Mouse (Mus musculus) limb, embryonic 11.5 days (tissue): ENCODE results near the gene Ccin. TPM values are rescaled to one million over a fixed set of nuclear protein-coding genes. Genes with fewer than 3 reads are reported as not detected.

Experiments used
- ATAC-seq: fragments of 200-750 bp; cut with Nextera tagmentation; 2 replicates; pipeline ENCODE4 v1.8.0; 2017; ENCODE audit warnings: low read depth; ENCODE audit not compliant: insufficient number of reproducible peaks, low FRiP score, low TSS enrichment
- DNase-seq: peaks from one replicate; pipeline ENCODE4 v3.0.0-alpha.2; 2015; ENCODE audit warnings: low spot score
- H3K27ac ChIP-seq: fragments of 300-500 bp; sonication (generic); replicated peaks from 2 replicates; pipeline ENCODE4 v1.5.1; 2014; ENCODE audit warnings: low read depth, mild to moderate bottlenecking, low read length
- H3K27me3 ChIP-seq: fragments of 300-500 bp; sonication (generic); 2 replicates; pipeline ENCODE4 v1.6.1; 2014; ENCODE audit warnings: mild to moderate bottlenecking, low read length, mixed read lengths; ENCODE audit not compliant: control insufficient read depth, insufficient read depth
- H3K36me3 ChIP-seq: fragments of 300-500 bp; sonication (generic); 2 replicates; pipeline ENCODE4 v1.6.1; 2014; ENCODE audit warnings: mild to moderate bottlenecking, low read length, moderate library complexity, mixed read lengths; ENCODE audit not compliant: control insufficient read depth, insufficient read depth
- H3K4me1 ChIP-seq: fragments of 300-500 bp; sonication (generic); 2 replicates; pipeline ENCODE4 v1.6.1; 2014; ENCODE audit warnings: low read length, mixed read lengths; ENCODE audit not compliant: control insufficient read depth, insufficient read depth
- H3K4me2 ChIP-seq: fragments of 300-500 bp; sonication (generic); 2 replicates; pipeline ENCODE4 v1.6.1; 2014; ENCODE audit warnings: low read depth, mild to moderate bottlenecking, moderate library complexity; ENCODE audit not compliant: severe bottlenecking
- H3K4me3 ChIP-seq: fragments of 300-500 bp; sonication (generic); 2 replicates; pipeline ENCODE4 v1.5.1; 2014; ENCODE audit warnings: low read depth, low read length
- H3K9ac ChIP-seq: fragments of 300-500 bp; sonication (generic); 2 replicates; pipeline ENCODE4 v1.6.1; 2014; ENCODE audit warnings: mild to moderate bottlenecking, low read length
- H3K9me3 ChIP-seq: fragments of 300-500 bp; sonication (generic); 2 replicates; pipeline ENCODE4 v1.6.1; 2016; ENCODE audit warnings: low read length; ENCODE audit not compliant: control insufficient read depth
- WGBS: fragments of 180-500 bp; shearing (Covaris S2); extraction: QIAGEN DNeasy Blood & Tissue Kit; methylation state at CpG from one replicate; pipeline ENCODE4 v1.1.7; 2014; 5-methylcytosine and 5-hydroxymethylcytosine counted together
- polyA plus RNA-seq: library from polyadenylated mRNA; unstranded; fragments of >200 nt; fragmentation: Nextera tagmentation; extraction: Ambion mirVana; gene quantifications from 2 replicates; pipeline ENCODE4 v1.2.1, GENCODE M21; 2014

The Ccin gene
- polyA plus RNA-seq, 1 experiment from 2014 or later, result not detected

GRCm38 (mm10) chr4:43959523-43960179 lies 23.6 kb upstream of the Ccin start:
- no peaks in the 10 kb centered on the region for H3K27me3 ChIP-seq
- no peak overlapping the region for H3K4me2 ChIP-seq
- no peaks in the 10 kb centered on the region for H3K36me3 ChIP-seq
- no peak for DNase-seq
- no peak overlapping the region for H3K9ac ChIP-seq
- H3K9me3 ChIP-seq, result no peaks in the 10 kb centered on the region
- no peak for ATAC-seq
- H3K4me3 ChIP-seq, result no peak overlapping the region
- H3K27ac ChIP-seq, result no peak overlapping the region
- peaks cover 18% of the 10 kb centered on the region for H3K4me1 ChIP-seq
- 70% methylated on average over 9 of the region's 9 CpGs for WGBS

DNA sequence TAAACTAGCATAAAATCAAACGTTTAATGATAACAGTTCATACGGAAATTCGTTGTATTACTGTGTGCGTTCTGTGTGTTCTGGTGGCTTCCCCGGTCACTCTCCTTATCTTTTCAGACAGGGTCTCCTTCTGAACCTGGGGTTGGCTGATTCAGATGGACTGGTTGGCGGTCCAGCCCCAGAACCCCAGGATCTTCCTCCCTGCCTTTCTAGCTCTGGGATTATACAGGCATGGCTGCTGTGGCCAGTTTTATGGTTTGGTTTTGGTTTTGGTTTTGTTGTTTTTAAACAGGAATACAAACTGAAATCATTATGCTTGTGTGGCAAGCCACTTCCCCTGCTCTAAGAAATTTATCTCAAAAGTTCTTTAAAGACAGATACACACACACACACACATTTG lies 23.1 kb upstream of the Ccin start:
- no peak overlapping the region for H3K9ac ChIP-seq
- H3K9me3 ChIP-seq, result no peaks in the 10 kb centered on the region

DNA sequence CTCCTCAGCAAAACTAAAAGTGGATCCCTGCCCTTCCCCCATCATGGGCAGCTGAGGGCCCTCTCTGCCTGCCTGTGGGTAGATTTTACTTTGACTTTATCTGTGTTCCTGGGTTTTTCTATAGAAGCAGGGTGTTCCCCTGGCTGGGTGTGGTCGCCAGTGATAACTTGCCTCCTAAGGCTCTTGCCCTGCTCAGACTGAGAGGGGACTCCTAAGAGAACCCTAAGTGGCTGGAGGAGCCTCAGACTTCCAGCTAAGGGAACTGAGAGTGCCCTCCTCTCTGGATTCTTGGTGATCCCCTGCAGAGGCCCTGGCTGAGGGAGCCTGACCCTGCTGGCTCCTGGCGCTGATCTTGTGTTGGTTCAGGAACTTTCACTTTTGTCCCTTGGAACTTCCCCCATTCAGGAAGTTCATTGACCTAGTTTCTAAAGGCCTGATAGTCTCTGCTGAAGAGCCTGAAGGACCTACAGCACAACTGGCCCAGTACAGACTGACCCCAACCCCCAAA lies 18.9 kb upstream of the Ccin start:
- Histone ChIP-seq H3K4me3 (no peak overlapping the region), H3K9me3 (no peaks in the 10 kb centered on the region), H3K36me3 (no peaks in the 10 kb centered on the region), H3K27ac (no peak overlapping the region), H3K4me2 (no peak overlapping the region), H3K27me3 (no peaks in the 10 kb centered on the region), H3K9ac (no peak overlapping the region), H3K4me1 (peaks cover 13% of the 10 kb centered on the region)
- 45% methylated on average over 2 of the region's 2 CpGs for WGBS
- ATAC-seq, result no peak
- DNase-seq, result no peak

More for the DNA sequence above, 23.1 kb upstream of the Ccin start:
- no peak for DNase-seq
- H3K4me2 ChIP-seq, result no peak overlapping the region
- ATAC-seq, result no peak
- H3K36me3 ChIP-seq, result no peaks in the 10 kb centered on the region
- H3K4me3 ChIP-seq, result no peak overlapping the region
- WGBS, result 93% methylated on average over 6 of the region's 6 CpGs
- H3K27ac ChIP-seq, result no peak overlapping the region
- no peaks in the 10 kb centered on the region for H3K27me3 ChIP-seq
- H3K4me1 ChIP-seq, result peaks cover 19% of the 10 kb centered on the region

GRCm38 (mm10) chr4:43964951-43965684 lies 18.2 kb upstream of the Ccin start:
- no peak overlapping the region for H3K4me3 ChIP-seq
- no peaks in the 10 kb centered on the region for H3K27me3 ChIP-seq
- no peaks in the 10 kb centered on the region for H3K9me3 ChIP-seq
- H3K4me1 ChIP-seq, result peaks cover 12% of the 10 kb centered on the region
- no peak overlapping the region for H3K27ac ChIP-seq
- H3K9ac ChIP-seq, result no peak overlapping the region
- WGBS, result 41% methylated on average over 4 of the region's 4 CpGs
- H3K4me2 ChIP-seq, result no peak overlapping the region
- no peaks in the 10 kb centered on the region for H3K36me3 ChIP-seq
- ATAC-seq (no peak), DNase-seq (no peak)

DNA sequence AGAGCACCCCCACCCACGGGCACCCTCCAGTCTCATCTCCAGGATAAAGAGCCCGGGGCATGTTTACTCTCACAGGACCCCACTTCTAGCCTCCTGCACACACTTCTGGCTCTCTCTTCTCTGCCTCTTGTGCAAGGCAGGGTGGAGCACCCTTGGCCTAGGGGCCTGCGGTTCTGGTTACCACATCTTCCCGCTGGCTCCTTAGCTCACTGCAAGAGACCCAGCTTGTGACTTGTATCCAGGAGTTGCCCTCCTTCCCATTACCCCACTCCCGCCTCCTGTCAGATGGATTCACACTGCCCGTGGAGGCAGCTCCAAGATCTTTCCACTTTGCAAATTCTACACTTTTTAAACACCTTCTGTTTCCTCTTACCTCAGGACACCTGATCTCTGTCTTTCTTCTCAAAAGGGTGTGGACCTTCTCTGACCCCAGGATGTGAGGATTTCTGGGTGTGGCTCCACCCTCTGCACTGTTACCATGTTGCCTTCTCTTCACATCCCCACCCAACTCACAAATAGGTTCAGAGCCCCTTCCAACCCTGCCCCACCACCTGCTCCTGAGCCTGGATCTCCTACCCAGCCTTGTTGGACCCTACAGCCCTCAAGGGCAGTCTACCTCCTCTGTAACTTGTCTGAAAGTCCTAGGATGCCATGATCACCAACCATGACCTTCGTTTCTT lies 17.3 kb upstream of the Ccin start:
- whole genome bisulfite sequencing, result 77% methylated on average over 7 of the region's 7 CpGs
- H3K9me3 ChIP-seq, result no peaks in the 10 kb centered on the region
- ATAC-seq (no peak), DNase-seq (no peak)
- peaks cover under 1% of the 10 kb centered on the region; the same call in 1 of the 2 replicates for H3K36me3 ChIP-seq
- H3K27ac ChIP-seq, result no peak overlapping the region
- H3K4me3 ChIP-seq, result no peak overlapping the region
- H3K27me3 ChIP-seq, result no peaks in the 10 kb centered on the region
- H3K4me2 ChIP-seq, result no peak overlapping the region
- peaks cover 12% of the 10 kb centered on the region for H3K4me1 ChIP-seq
- no peak overlapping the region; the same call in 1 of the 2 replicates for H3K9ac ChIP-seq

GRCm38 (mm10) chr4:43968650-43969049 lies 14.6 kb upstream of the Ccin start:
- ATAC-seq, result no peak
- Histone ChIP-seq H3K27me3 (no peaks in the 10 kb centered on the region), H3K27ac (no peak overlapping the region), H3K4me1 (peaks cover 25% of the 10 kb centered on the region), H3K4me2 (no peak overlapping the region), H3K9ac (no peak overlapping the region), H3K36me3 (peaks cover 2% of the 10 kb centered on the region; the same call in 1 of the 2 replicates), H3K4me3 (no peak overlapping the region), H3K9me3 (no peaks in the 10 kb centered on the region)
- 60% methylated on average over 13 of the region's 13 CpGs for WGBS
- DNase-seq, result no peak

DNA sequence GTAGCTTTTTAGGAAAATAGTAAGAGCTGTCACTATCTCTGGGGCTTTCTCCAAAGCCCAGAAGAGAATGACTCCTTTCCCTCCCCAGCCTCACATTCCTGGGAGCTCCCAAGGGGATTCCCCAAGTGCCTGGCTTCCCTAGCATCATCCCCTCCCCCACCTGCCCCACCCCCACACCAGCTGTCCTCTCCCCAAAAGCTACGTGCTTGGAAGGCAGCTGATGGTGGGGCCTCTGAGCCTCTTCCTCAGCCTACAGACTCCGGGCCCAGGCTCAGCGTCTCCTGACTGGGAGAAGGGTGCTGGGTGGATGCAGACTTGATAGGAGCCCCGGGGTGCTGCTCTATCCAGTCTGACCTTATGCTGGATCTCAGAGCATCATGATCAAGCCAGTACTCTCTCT lies 13.9 kb upstream of the Ccin start:
- Histone ChIP-seq H3K4me1 (peaks cover 23% of the 10 kb centered on the region), H3K27me3 (no peaks in the 10 kb centered on the region), H3K9me3 (no peaks in the 10 kb centered on the region), H3K9ac (no peak overlapping the region), H3K4me3 (no peak overlapping the region), H3K4me2 (no peak overlapping the region), H3K36me3 (peaks cover 2% of the 10 kb centered on the region; the same call in 1 of the 2 replicates), H3K27ac (no peak overlapping the region)
- ATAC-seq (no peak), DNase-seq (no peak)
- WGBS, result 12% methylated on average over 4 of the region's 4 CpGs
